Mouse (Mus musculus) neural tube, embryonic 13.5 days (tissue): ENCODE data around the gene Gjb5. TPM values are rescaled to one million over a fixed set of nuclear protein-coding genes. Genes with fewer than 3 reads are reported as not detected.

Experiments used
- ATAC-seq: fragments of 200-750 bp; cut with Nextera tagmentation; 2 replicates; pipeline ENCODE4 v1.8.0; 2017; ENCODE audit warnings: low read depth, mild to moderate bottlenecking, moderate TSS enrichment, moderate library complexity
- H3K27ac ChIP-seq: fragments of 300-500 bp; sonication (generic); replicated peaks from 2 replicates; pipeline ENCODE4 v1.5.1; 2015; ENCODE audit warnings: moderate library complexity, mild to moderate bottlenecking, inconsistent platforms
- H3K27me3 ChIP-seq: fragments of 300-500 bp; sonication (generic); 2 replicates; pipeline ENCODE4 v1.6.1; 2015; ENCODE audit warnings: mild to moderate bottlenecking, inconsistent platforms
- H3K36me3 ChIP-seq: fragments of 300-500 bp; sonication (generic); 2 replicates; pipeline ENCODE4 v1.6.1; 2015; ENCODE audit warnings: mild to moderate bottlenecking, inconsistent platforms
- H3K4me1 ChIP-seq: fragments of 300-500 bp; sonication (generic); replicated peaks from 2 replicates; pipeline ENCODE4 v1.6.1; 2015; ENCODE audit warnings: inconsistent platforms
- H3K4me2 ChIP-seq: fragments of 300-500 bp; sonication (generic); 2 replicates; pipeline ENCODE4 v1.6.1; 2015; ENCODE audit warnings: inconsistent platforms, mild to moderate bottlenecking, moderate library complexity
- H3K4me3 ChIP-seq: fragments of 300-500 bp; sonication (generic); 2 replicates; pipeline ENCODE4 v1.5.1; 2015; ENCODE audit warnings: mild to moderate bottlenecking, inconsistent platforms
- H3K9ac ChIP-seq: fragments of 300-500 bp; sonication (generic); 2 replicates; pipeline ENCODE4 v1.6.1; 2015; ENCODE audit warnings: moderate library complexity, mild to moderate bottlenecking, inconsistent platforms
- H3K9me3 ChIP-seq: fragments of 300-500 bp; sonication (generic); 2 replicates; pipeline ENCODE4 v1.6.1; 2016; ENCODE audit warnings: inconsistent platforms
- WGBS: fragments of 180-500 bp; shearing (Covaris S2); methylation state at CpG from one replicate; pipeline ENCODE4 v1.1.7; 2015; 5-methylcytosine and 5-hydroxymethylcytosine counted together
- polyA plus RNA-seq: library from polyadenylated mRNA; unstranded; fragments of >200 nt; fragmentation: Nextera tagmentation; extraction: Ambion mirVana; gene quantifications from 2 replicates; pipeline ENCODE4 v1.2.1, GENCODE M21; 2015

The Gjb5 gene
- polyA plus RNA-seq, 1 experiment from 2014 or later: 0.22 TPM

DNA sequence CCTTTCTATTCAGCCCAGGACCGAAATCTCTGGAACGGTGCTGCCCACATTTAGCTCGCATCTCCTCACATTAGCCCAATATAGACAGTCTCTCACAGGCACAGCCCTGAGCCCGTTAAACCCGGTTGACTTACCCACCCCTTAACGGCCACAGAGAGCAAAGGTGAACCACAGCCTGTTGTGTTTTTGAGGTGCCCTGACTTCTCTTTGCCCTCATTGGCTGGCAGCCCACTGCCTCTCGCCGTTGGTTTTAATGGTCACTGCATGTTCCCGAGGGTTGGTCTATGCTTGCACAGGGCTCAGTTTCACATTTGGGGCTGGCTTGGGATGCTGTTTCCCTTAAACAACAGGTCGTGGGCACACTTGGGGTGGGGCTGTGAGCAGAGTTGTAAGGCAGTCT is 33.7 kb downstream of the Gjb5 start:
- H3K27ac ChIP-seq: no peak overlapping the region
- no peaks in the 10 kb centered on the region for H3K36me3 ChIP-seq
- no peaks in the 10 kb centered on the region for H3K9me3 ChIP-seq
- no peak overlapping the region for H3K4me2 ChIP-seq
- no peaks in the 10 kb centered on the region for H3K4me1 ChIP-seq
- 77% methylated on average over 10 of the region's 10 CpGs for WGBS
- peaks cover 33% of the 10 kb centered on the region for H3K27me3 ChIP-seq
- no peak overlapping the region for H3K4me3 ChIP-seq
- no peak; the same call in 1 of the 2 replicates for ATAC-seq
- no peak overlapping the region for H3K9ac ChIP-seq

GRCm38 (mm10) chr4:127323651-127324050 is 34.3 kb downstream of the Gjb5 start:
- H3K27ac ChIP-seq: no peak overlapping the region
- H3K9ac ChIP-seq: no peak overlapping the region
- 84% methylated on average over 3 of the region's 3 CpGs for WGBS
- H3K36me3 ChIP-seq: no peaks in the 10 kb centered on the region
- H3K4me1 ChIP-seq: no peaks in the 10 kb centered on the region
- H3K4me2 ChIP-seq: no peak overlapping the region
- no peaks in the 10 kb centered on the region for H3K9me3 ChIP-seq
- peaks cover 31% of the 10 kb centered on the region for H3K27me3 ChIP-seq
- H3K4me3 ChIP-seq: no peak overlapping the region
- no peak for ATAC-seq

DNA sequence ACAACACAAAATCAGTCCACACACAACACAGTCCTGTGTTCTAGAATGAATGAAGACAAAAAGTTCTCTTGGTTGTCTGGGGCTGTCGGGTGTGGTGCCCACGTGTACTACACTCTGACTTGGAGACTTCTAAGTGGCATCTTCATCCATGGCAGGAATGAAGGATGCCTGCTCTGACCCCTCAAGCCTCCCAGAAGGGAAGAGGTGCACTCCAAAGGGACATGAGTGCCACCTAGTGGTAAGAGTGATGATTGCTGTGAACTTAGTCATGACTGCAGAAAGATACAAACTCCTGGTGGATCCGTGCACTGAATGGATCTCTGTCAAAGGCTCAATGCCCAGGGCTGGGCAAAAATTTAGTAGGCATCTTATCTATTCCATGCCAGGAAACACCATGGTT is 38.4 kb downstream of the Gjb5 start:
- no peaks in the 10 kb centered on the region for H3K9me3 ChIP-seq

DNA sequence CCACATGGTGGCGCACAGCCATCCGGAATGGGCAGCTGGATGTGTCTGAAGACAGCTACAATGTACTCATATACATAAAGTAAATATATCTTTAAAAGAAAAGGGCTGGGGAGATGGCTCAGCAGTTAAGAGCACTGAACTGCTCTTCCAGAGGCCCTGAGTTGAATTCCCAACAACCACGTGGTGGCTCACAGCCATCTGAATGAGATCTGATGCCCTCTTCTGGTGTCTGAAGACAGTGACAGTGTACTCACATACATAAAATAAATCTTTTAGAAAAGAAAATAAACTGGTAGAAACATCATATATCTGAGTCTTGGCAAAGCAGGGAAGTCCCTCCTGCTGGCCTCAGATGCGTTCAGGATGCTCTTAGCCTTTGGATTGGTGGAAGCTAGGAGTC is 40.8 kb downstream of the Gjb5 start:
- no peaks in the 10 kb centered on the region for H3K9me3 ChIP-seq
- H3K27me3 ChIP-seq: peaks cover 18% of the 10 kb centered on the region
- H3K4me3 ChIP-seq: no peak overlapping the region
- H3K36me3 ChIP-seq: no peaks in the 10 kb centered on the region
- no peak overlapping the region for H3K27ac ChIP-seq
- peaks cover 17% of the 10 kb centered on the region for H3K4me1 ChIP-seq
- H3K9ac ChIP-seq: no peak overlapping the region
- no peak overlapping the region for H3K4me2 ChIP-seq
- WGBS: 60% methylated on average over 4 of the region's 4 CpGs
- no peak for ATAC-seq

More for the DNA sequence above, 38.4 kb downstream of the Gjb5 start:
- Histone ChIP-seq H3K36me3 (no peaks in the 10 kb centered on the region), H3K9ac (no peak overlapping the region), H3K4me3 (no peak overlapping the region), H3K4me1 (no peaks in the 10 kb centered on the region), H3K4me2 (no peak overlapping the region), H3K27ac (no peak overlapping the region), H3K27me3 (peaks cover 4% of the 10 kb centered on the region; the same call in 1 of the 2 replicates)
- 2% methylated on average over 3 of the region's 3 CpGs for WGBS
- ATAC-seq: no peak

DNA sequence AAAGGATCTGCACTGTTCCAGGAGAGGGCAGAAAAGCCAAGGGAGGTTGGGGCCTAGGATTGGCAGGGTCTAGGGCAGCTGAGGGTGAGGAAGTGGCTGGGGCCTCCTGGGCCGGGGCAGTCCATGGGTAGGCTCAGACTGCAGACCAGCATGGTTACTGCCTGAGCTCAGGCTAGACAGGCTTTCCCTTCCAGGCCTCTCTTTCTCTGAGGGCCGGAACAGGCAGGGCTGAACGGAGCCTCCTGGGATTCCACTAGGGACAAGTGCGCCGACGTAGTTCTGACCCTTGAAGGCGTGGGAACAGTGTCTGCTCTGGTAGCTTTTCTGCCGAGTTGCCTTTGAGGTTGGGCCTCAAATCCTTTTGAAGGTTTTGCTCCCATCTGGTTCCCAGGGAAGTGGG is 42.2 kb downstream of the Gjb5 start:
- H3K36me3 ChIP-seq: no peaks in the 10 kb centered on the region
- no peak overlapping the region for H3K27ac ChIP-seq
- no peak for ATAC-seq
- no peak overlapping the region for H3K4me3 ChIP-seq
- peaks cover 17% of the 10 kb centered on the region for H3K4me1 ChIP-seq
- WGBS: 78% methylated on average over 8 of the region's 8 CpGs
- no peaks in the 10 kb centered on the region for H3K9me3 ChIP-seq
- H3K9ac ChIP-seq: no peak overlapping the region
- no peak overlapping the region for H3K4me2 ChIP-seq
- peaks cover 27% of the 10 kb centered on the region for H3K27me3 ChIP-seq

GRCm38 (mm10) chr4:127314585-127314984 is 43.4 kb downstream of the Gjb5 start:
- 50% methylated on average over 9 of the region's 9 CpGs for WGBS
- Histone ChIP-seq H3K9ac (peak overlapping the region; percentile 77; the same call in 1 of the 2 replicates), H3K27ac (no peak overlapping the region), H3K9me3 (no peaks in the 10 kb centered on the region), H3K4me3 (peak overlapping the region; percentile 56; the same call in 1 of the 2 replicates), H3K4me1 (peaks cover 17% of the 10 kb centered on the region), H3K27me3 (peaks cover 27% of the 10 kb centered on the region), H3K36me3 (no peaks in the 10 kb centered on the region), H3K4me2 (peak overlapping the region; percentile 90)
- ATAC-seq: no peak

DNA sequence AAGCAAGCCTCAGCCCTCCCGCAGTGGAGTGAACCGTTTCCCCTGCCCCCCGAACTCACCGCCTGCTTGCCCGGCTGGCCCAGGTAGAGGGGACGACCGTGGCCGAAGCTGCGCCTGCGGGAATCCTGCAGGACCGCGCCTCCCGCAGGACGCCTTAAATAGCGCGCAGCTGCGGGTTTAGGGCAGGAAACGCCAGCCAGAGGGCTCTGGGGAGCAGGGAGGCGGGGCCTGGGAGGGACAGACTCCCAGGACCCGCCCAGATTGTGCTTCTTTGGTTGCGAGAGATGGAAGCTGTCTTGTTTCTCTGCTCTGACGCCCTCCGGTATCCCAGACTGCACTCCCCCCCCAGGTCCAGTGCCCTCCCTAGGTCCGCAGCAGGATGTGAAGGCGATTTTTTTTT is 44.1 kb downstream of the Gjb5 start, which contains the start of gene Gja4:
Gja4 (minus strand) TSS at position 179 of the 400 bp plus-strand sequence.
- peaks cover 27% of the 10 kb centered on the region for H3K27me3 ChIP-seq
- peak; percentile 80 for ATAC-seq
- H3K36me3 ChIP-seq: no peaks in the 10 kb centered on the region
- H3K9me3 ChIP-seq: no peaks in the 10 kb centered on the region
- no peak within 1 kb of the TSS for H3K27ac ChIP-seq
- WGBS: under 1% methylated on average over 25 of the region's 25 CpGs
- peak within 1 kb of the TSS; percentile 56 for H3K4me3 ChIP-seq
- H3K9ac ChIP-seq: peak within 1 kb of the TSS; percentile 77
- peaks cover 17% of the 10 kb centered on the region for H3K4me1 ChIP-seq
- H3K4me2 ChIP-seq: peak within 1 kb of the TSS; percentile 90

GRCm38 (mm10) chr4:127312349-127312748 is 45.6 kb downstream of the Gjb5 start:
- no peaks in the 10 kb centered on the region for H3K36me3 ChIP-seq
- H3K4me1 ChIP-seq: peaks cover 17% of the 10 kb centered on the region
- no peak overlapping the region for H3K9ac ChIP-seq
- H3K27me3 ChIP-seq: peaks cover 27% of the 10 kb centered on the region
- no peak for ATAC-seq
- 0 out of 2 replicates have a peak overlapping the region, but pooled peaks have one; percentile 56 for H3K4me3 ChIP-seq
- H3K9me3 ChIP-seq: no peaks in the 10 kb centered on the region
- H3K4me2 ChIP-seq: peak overlapping the region; percentile 90
- H3K27ac ChIP-seq: no peak overlapping the region
- 69% methylated on average over 24 of the region's 24 CpGs for WGBS

GRCm38 (mm10) chr4:127311561-127311960 is 46.4 kb downstream of the Gjb5 start:
- H3K9ac ChIP-seq: no peak overlapping the region
- H3K36me3 ChIP-seq: no peaks in the 10 kb centered on the region
- 67% methylated on average over 9 of the region's 9 CpGs for WGBS
- no peak for ATAC-seq
- no peak overlapping the region for H3K4me3 ChIP-seq
- H3K9me3 ChIP-seq: no peaks in the 10 kb centered on the region
- peak overlapping the region; percentile 90; the same call in 1 of the 2 replicates for H3K4me2 ChIP-seq
- peaks cover 17% of the 10 kb centered on the region for H3K4me1 ChIP-seq
- H3K27me3 ChIP-seq: peaks cover 27% of the 10 kb centered on the region
- no peak overlapping the region for H3K27ac ChIP-seq

GRCm38 (mm10) chr4:127306915-127307314 is 51.1 kb downstream of the Gjb5 start:
- 79% methylated on average over 2 of the region's 2 CpGs for WGBS

More at GRCm38 (mm10) chr4:127306915-127307314, 51.1 kb downstream of the Gjb5 start:
- no peak for ATAC-seq
- H3K4me1 ChIP-seq: no peaks in the 10 kb centered on the region
- H3K4me3 ChIP-seq: no peak overlapping the region
- no peaks in the 10 kb centered on the region for H3K9me3 ChIP-seq
- H3K4me2 ChIP-seq: no peak overlapping the region
- H3K36me3 ChIP-seq: no peaks in the 10 kb centered on the region
- no peak overlapping the region for H3K27ac ChIP-seq
- H3K9ac ChIP-seq: no peak overlapping the region
- H3K27me3 ChIP-seq: peaks cover 7% of the 10 kb centered on the region; the same call in 1 of the 2 replicates

Other genes with a start within 250 kb of the Gjb5 start
- gene Tmem35b, start 234.5 kb downstream of the Gjb5 start, polyA plus RNA-seq: 18.6 and 18.8 TPM in 2 replicates
- gene Dlgap3, start 189.0 kb downstream of the Gjb5 start, polyA plus RNA-seq: 12.3 and 13.4 TPM in 2 replicates
- 57.9 and 60.3 TPM in 2 replicates for gene Smim12, start 114.4 kb downstream of the Gjb5 start, polyA plus RNA-seq
- 18.4 and 22.9 TPM in 2 replicates for gene Gja4, start 44.1 kb downstream of the Gjb5 start, polyA plus RNA-seq
- gene Gjb3, start 27.3 kb downstream of the Gjb5 start, polyA plus RNA-seq: not detected in 2 replicates
- not detected in 2 replicates for gene Gjb4, start 4.1 kb downstream of the Gjb5 start, polyA plus RNA-seq